Mouse (Mus musculus) spleen, postnatal 36 days (tissue): ENCODE measurements around the gene Nus1.

Experiments used
- DNase-seq, 2 experiments: peaks; one replicate each; pipeline ENCODE4 v3.0.0; 2022; ENCODE audit warnings: low spot score in 2 of 2, mixed read lengths in 1 of 2

Gene Nus1

DNA sequence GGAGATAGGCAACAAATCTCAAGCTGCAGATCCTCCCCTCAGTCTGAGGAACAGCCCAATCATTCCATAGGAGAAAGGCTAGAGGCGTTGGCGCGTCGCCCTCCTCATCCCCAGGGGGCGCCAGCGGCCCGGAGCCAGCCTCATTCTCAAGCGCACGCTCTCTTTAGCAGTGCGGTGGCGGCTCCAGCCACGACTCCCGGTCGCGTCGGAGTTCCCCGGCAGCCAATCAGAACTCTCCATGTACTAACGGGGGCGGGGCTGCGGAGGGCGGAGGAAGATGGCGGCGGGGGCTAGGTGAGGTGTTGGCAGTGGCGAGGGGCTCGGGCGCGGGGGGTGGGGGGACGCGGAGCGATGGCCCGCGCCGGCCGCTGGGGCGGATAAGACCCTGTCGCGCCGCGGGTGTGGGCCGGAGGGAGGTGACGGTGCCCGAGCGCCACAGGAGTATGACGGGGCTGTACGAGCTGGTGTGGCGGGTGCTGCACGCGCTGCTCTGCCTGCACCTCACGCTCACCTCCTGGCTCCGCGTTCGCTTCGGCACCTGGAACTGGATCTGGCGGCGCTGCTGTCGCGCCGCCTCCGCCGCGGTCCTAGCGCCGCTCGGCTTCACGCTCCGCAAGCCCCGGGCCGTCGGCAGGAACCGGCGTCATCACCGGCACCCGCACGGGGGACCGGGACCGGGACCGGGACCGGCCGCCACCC, at the start of gene Nus1:
Gene Nus1 (plus strand): TSS at position 249 of the 699 bp plus-strand sequence.
- peak; percentile 93 to 95 for DNase-seq

DNA sequence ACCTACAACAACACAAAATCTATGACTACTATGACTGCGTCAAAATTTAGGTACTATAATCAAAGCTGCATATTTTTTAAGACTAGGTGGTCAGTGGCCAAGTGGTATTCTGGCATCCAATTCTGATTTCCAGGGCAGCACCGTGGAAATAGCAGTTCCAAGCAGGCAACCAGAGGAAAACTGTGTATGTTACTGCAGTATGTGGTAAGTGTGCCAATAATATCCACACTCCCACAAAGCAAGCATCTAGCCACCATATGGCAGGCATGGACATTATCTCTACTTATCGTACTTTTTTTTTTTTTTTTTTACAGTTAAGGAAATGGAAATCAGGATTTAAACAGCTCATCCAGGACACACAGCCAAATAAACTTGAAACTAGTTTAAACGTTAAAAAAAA, 49.0 kb upstream of the Nus1 start:
- no peak for DNase-seq

GRCm38 (mm10) chr10:52373834-52374233, 43.5 kb upstream of the Nus1 start:
- DNase-seq = peak; percentile 83 to 86

GRCm38 (mm10) chr10:52374651-52375050, 42.7 kb upstream of the Nus1 start:
- no peak for DNase-seq

DNA sequence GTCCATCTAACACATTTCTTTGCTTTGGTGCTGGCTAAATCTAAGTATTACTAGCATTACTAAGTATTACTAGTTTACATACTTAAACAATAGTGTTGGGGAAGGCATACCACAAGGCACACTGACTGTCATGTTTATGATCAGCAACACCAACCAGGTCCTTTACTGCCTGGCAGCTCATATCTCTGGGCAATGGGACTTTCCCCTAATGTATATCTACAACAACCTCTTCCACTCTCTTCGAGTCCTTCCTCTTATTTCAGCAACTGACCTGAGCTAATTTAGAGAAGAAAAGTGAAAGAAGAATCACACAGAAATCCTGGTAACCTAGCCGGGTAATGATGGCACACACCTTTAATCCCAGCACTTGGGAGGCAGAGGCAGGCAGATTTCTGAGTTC, 40.9 kb upstream of the Nus1 start:
- peak; percentile 27 to 42 for DNase-seq

DNA sequence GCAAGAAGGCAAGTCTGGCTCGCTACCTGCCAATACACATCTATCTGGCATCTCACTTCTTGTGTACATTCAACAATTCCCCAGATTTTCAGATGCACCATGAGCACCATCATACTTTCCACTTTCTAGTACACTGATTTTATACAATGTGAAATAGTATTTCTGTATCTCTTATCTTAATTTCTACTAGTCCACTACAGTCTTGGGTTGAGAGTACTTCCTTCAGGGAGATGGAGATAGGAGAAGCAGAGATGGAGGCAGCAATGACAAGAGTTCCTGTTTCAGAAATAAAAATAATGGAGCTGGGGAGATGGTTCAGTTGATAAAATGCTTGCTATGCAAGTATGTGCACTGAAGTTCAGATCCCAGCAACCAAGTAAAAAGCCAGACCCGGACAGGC, 39.5 kb upstream of the Nus1 start:
- DNase-seq = no peak

GRCm38 (mm10) chr10:52381321-52381801, 36.0 kb upstream of the Nus1 start:
- no peak for DNase-seq

DNA sequence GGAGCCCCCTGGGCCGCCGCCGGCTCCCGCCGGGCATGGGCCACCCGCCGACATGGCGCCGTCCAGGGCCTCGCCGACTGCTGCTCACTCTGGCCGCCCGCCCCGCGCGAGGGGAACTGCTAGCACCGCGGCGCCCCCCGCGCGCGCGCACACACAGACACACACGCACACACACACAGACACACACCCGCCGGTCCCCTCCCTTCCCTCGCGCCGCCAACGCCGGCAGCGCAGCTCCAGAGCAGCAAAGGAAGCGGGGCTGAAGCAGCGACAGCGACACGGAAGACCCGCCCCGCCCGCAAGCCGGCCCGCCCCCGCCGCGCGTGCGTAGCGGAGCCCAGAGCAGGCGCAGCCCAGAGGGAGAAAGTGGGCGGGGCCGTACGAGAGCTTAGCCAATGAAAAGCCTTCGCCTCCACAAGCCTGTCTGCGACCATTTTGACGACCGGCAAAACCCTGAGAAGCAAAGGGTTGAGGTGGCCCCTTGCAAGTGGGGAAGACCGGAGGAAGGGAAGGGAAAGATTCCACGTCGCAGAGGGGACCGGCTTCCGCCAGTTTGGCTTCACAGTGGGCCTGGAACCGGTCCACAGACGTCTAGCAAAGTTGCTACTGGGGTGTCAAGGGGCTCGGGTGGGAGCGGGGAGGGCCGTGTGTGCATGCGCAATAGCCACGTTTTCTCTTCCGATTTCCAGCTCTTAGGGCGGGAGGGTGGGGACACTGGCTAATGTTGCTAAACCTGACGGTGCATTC, 35.3 kb upstream of the Nus1 start, which contains the start of gene Gopc:
Gene Gopc (minus strand): TSS at position 280 of the 747 bp plus-strand sequence.
- DNase-seq = peak; percentile 97

DNA sequence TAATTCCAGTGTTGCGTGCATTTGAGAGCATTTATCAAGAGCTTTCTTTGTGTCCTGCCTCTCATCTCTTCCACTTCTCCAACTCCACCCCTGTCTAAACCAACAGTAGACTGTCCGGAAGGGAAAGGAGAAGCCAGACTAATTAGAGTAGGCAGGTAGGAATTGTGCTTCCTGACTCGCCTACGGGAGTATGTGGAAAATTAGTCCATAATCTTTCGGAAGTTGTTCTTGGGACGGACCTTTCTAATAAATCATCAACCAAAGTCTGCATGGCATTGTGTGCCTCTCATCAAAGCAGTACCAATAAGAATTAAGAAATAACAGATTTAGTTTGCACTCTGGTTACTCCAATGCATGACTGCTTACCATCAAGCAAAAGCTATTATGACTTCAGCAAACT, 34.3 kb upstream of the Nus1 start:
- DNase-seq = no peak

- DNase-seq = no peak
Measured at GRCm38 (mm10) chr10:52383522-52383921, 33.8 kb upstream of the Nus1 start.

DNA sequence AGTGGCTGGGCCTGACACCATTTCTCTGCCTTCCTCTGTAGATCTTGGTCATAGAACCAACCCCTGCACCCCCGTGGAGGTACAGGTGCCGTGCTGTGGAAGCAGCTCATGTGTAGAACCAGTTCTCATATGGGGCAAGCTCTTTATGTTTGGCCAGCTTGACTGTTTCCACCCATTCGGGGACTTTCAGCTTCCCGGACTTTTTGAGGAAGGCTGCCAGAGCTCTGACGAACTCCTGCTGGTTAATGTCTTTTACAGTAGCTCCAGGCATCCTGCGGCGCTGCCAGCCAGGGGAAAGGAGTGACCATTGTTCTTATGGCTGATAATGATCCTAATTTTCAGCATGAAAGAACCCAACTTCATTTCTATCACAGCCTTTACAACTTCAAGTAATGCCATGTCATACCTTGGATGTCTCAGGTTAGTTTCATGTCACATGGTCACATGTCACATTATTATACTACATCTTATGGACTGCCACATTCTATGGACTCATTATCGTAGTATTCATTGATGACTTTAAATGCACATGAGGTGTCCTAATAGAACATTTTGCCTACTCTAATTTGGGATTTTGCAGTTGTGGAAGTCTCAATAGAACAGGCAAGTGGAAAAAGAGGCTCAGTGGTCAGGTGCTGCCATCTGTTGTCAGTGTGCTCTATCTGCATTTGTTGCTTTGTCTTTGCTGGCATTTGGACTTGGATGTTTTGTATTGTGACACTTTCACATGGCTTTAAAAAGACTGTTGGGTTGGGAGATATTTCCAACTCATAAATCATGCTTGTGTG, 32.3 kb upstream of the Nus1 start:
- peak; percentile 19 to 34 for DNase-seq

DNA sequence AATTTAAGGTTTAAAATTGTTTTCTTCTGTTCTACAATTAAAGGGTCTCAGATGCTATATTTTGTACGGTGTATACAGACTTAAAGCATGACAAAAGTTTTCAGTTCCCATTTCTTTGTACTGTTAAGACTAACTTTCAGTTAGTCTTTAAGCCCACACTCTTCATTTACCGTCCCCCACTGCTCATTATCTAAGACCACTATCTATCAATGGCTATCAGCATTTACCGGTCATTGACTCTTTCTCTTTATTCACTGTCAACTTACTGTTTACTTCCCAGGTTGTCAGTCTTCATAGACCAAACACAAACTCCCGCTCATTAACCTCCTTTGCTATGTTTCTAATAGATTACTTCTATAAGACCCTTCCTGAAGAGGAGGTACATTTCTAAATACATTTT, 30.2 kb upstream of the Nus1 start:
- DNase-seq = no peak

DNA sequence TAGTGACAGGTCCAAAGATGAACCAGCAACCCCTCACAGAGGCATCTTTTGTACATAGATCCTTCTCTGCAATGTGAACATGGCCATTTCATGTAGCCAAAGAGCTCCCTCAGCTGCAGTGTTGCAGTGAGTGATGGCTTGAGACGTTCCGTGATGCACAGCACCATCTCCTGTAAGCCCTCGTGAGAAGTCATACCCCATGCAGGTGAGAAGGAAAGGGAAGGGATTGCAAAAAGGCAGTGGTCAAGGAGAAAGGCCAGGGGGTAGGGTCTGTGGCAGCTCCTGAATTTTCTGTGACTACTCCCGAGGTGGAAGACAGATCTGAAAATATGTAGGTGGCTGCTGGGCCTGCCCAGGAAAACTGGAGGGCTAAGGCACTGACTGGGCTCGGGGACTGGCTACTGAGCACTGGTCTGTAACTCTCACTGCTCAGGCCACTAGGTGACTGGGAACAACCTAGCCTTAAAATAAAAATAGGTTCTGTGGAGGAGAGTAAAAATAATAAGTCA, 28.4 kb upstream of the Nus1 start, which contains the start of gene Nepn:
Gene Nepn (plus strand): TSS at position 51 of the 509 bp plus-strand sequence.
- no peak for DNase-seq

GRCm38 (mm10) chr10:52389438-52389837, 27.9 kb upstream of the Nus1 start:
- DNase-seq = no peak

GRCm38 (mm10) chr10:52391208-52391607, 26.1 kb upstream of the Nus1 start:
- no peak for DNase-seq

- DNase-seq = no peak
Measured at GRCm38 (mm10) chr10:52396647-52397046, 20.7 kb upstream of the Nus1 start.

DNA sequence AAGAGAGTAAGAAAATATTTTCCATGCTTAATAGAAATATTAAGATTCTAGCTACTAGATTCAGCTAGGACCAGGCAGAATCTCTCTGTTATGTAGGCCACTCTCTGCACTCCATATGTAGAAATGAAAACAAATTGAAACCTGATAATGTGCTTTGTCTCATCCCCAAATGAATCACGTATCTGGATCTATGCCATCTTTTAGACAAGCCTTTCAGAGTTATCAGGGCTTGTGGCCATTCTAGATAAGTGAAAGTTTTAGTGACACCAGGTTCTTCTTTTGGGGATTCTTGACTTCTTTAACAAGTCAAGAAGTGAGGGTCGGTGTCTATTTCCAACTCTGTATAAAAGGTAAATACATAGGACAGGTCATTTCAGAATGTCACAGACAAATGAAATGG, 18.6 kb upstream of the Nus1 start:
- no peak for DNase-seq

DNA sequence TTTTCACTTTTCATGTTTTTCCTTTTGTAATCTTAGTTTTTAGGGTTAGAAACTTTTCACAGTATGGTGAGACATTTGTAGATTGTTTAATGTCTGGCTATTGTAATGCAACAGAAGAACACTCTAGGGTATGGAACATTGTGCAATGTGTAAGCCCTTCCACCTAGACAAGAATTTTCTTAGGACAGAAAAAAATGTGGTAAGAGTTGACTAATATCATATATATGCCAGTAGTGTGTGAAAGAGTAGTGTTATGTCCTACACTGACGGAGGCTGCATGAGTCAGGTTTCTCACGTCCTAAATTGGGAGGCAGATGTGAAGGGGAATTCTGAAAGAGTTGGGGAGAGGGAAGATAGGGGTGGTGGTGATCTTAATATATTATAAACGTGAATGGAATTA, 17.6 kb upstream of the Nus1 start:
- no peak for DNase-seq

DNA sequence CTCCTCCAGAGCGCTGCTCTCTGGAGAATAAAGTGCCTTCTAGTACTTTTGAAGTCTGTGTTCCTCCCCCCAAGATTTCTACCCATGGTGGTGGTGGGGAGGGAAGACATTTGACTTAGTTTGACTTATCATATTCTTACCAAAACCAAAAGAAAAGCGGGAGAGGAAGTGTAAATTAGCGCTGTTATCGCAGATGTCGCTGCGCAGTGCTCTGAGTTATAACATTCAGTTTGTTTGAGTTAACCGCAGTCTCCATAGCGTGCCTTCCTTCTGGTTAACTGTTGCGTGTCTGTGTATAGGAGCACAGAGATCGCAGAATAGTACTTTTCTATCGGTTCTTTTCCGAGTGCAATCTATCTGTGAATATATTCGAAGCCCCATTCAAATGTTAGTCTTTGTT, 12.2 kb upstream of the Nus1 start:
- DNase-seq = no peak

DNA sequence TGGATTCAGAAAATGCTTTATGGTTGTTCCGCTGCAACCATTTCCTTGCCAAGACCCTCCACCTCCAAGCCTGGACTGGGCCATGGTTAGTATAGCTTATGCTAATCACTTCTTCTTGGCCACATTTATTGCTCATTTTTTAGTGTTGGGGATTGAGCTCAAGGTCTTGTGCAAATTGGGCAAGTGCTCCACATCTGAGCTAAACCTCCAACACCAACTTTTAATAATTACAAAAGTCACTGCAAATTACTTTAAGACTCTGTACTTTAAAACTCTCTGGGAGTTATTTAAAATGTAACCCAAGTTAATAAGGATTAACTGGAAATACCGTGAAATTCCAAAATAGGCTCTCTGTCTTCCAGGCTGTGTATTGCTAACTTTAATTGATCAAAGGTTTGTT, 9.8 kb upstream of the Nus1 start:
- DNase-seq = no peak

GRCm38 (mm10) chr10:52415020-52415419, 2.3 kb upstream of the Nus1 start:
- no peak for DNase-seq

DNA sequence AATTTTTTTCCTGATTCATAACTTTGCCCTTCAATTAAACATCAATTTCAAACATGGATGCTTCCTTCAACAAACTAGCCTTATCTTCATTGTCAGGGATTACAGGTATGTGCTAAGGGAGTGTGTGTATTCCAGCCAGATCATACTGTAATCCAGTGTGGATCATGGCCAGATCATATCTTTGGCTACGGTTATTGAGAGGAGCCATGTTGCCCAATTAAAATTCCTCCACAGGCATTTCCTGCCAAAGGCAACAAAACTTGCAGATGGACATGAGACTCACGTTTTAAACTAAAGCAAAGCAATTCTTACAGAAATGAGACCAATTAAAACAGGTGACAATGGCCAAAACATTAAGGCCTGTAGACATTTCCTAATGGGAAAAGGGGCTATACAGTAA, 889 bp upstream of the Nus1 start:
- no peak for DNase-seq
